Mouse (Mus musculus): Measurements from ENCODE around the gene Osbpl9. TPM values are rescaled to one million over a fixed set of nuclear protein-coding genes. Genes with fewer than 3 reads are reported as not detected.
A peak's percentile ranks its signal among the peaks of the same experiment; 100 is the strongest.

The Osbpl9 gene
- polyA plus RNA-seq, 1 experiment from 2014 or later = 44.4 TPM

DNA sequence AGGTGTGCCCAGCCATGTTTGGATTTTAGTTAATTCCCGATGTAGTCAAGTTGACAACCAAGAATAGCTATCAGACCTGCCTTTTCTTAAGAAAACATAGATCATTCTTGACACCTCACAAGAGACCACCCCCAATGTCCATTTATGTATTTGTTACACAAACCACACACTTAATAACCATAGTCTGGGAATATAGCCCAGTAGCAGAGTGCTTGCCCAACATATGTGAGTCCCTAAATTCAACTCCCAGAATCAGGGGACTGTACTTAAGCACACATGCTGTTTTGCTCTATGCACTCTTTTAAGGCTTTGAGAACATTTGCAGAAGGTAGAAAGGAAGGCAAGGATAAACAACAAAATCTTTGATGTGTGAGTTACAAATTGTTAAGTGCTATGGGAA lies 1.9 kb upstream of the Osbpl9 start:
- no peak overlapping the region for H3K9ac ChIP-seq
- no peaks in the 10 kb centered on the region for H3K27me3 ChIP-seq (replicated peaks)
- no peak for ATAC-seq (ENCODE audit: extremely low read depth, insufficient number of reproducible peaks, low FRiP score, low TSS enrichment)
- H3K27ac ChIP-seq (replicated peaks) = no peak overlapping the region
- H3K36me3 ChIP-seq = peaks cover 5% of the 10 kb centered on the region; the same call in 1 of the 2 replicates
- whole genome bisulfite sequencing = 69% methylated on average over 1 of the region's 1 CpGs
- H3K4me2 ChIP-seq = no peak overlapping the region
- no peak overlapping the region for H3K4me3 ChIP-seq
- H3K9me3 ChIP-seq = no peaks in the 10 kb centered on the region
- H3K4me1 ChIP-seq = peaks cover 10% of the 10 kb centered on the region

DNA sequence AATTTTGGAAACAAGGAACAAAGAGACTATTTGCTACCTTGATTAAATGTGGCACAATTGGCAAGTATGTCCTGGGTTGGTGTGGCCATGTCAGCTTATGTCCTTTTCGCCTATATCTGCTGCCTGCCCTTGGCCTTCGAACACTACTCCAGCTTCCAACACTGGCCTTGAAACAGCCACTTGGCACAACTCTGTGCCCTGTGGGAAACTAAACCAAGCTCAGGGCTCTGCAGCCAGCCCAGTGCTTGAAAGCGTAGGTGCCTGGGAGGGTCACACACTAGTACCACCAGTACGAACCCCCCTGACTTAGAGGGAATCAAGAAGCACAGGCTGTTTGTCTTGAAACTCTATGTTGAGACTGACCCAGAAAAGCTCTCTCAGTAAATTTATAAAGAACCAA lies 3.0 kb downstream of the Osbpl9 start:
- Histone ChIP-seq H3K9me3 (no peaks in the 10 kb centered on the region), H3K36me3 (peaks cover 9% of the 10 kb centered on the region; the same call in 1 of the 2 replicates), H3K4me2 (no peak overlapping the region), H3K4me1 (peaks cover 28% of the 10 kb centered on the region), H3K27ac (replicated peaks) (no peak overlapping the region), H3K9ac (no peak overlapping the region), H3K27me3 (replicated peaks) (no peaks in the 10 kb centered on the region), H3K4me3 (no peak overlapping the region)
- ATAC-seq (ENCODE audit: extremely low read depth, insufficient number of reproducible peaks, low FRiP score, low TSS enrichment) = no peak
- 90% methylated on average over 4 of the region's 4 CpGs for WGBS

DNA sequence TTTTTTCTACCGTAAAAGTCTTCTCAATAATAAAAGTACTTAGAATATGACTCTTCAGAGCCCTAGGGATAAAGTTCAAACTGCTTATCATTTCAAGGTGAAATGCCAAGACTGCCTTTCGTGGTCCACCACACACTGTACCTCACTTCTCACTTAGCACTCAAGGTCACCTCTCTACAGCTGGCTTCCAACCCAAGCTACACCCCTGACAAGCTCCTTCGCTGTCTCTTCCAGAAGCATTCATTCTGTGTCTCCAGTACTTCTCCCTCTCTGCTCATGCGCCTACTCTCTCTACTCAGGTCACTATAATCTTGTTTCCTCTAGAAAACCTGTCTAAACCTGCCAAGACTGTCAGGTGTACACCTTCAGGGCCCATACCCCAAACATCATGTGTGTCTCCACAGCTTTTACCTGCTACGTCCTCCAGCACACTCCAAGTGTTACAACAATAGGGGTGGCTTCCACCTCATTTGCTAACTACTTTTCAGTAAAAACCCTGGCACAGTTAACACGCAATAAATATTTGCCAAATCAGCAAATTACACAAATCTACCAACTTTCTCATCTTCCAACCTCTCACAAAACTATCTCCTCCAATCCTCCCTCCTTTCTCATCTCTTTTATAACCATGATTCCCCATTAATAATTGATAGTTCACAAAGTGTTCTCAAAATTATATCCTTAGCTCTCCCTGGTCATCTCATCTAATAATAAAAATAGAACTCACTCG lies 6.0 kb downstream of the Osbpl9 start:
- no peak overlapping the region for H3K4me2 ChIP-seq
- H3K9me3 ChIP-seq = no peaks in the 10 kb centered on the region
- H3K27me3 ChIP-seq (replicated peaks) = no peaks in the 10 kb centered on the region
- 63% methylated on average over 7 of the region's 7 CpGs for WGBS
- no peak overlapping the region for H3K9ac ChIP-seq
- no peak for ATAC-seq (ENCODE audit: extremely low read depth, insufficient number of reproducible peaks, low FRiP score, low TSS enrichment)
- H3K36me3 ChIP-seq = peaks cover 9% of the 10 kb centered on the region; the same call in 1 of the 2 replicates
- peaks cover 40% of the 10 kb centered on the region for H3K4me1 ChIP-seq
- H3K27ac ChIP-seq (replicated peaks) = peak overlapping the region; percentile 34; the same call in 1 of the 2 replicates
- H3K4me3 ChIP-seq = no peak overlapping the region

DNA sequence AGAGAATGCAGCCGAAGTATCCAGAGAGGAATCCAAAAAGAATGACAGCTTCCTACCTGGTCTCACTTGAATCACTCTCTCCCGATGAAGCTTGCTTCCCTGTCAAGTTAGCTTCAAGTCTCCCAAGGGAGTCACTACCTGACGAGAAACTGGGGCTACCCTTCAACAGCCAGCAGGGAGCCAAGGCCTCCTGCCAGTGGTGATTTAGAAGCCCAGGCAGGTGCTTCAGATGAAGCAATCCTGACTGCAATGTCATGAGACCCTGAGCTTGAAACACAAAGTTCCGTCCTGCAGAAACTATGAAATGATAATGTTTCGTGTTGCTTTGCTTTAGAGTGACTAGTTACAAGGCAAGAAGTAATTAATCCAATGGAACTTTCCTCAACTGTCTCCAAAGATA lies 8.2 kb downstream of the Osbpl9 start:
- Histone ChIP-seq H3K9ac (no peak overlapping the region), H3K27me3 (replicated peaks) (no peaks in the 10 kb centered on the region), H3K27ac (replicated peaks) (no peak overlapping the region), H3K36me3 (peaks cover 4% of the 10 kb centered on the region; the same call in 1 of the 2 replicates), H3K9me3 (no peaks in the 10 kb centered on the region), H3K4me2 (no peak overlapping the region), H3K4me1 (peaks cover 35% of the 10 kb centered on the region), H3K4me3 (no peak overlapping the region)
- no peak for ATAC-seq (ENCODE audit: extremely low read depth, insufficient number of reproducible peaks, low FRiP score, low TSS enrichment)
- 76% methylated on average over 5 of the region's 5 CpGs for WGBS

DNA sequence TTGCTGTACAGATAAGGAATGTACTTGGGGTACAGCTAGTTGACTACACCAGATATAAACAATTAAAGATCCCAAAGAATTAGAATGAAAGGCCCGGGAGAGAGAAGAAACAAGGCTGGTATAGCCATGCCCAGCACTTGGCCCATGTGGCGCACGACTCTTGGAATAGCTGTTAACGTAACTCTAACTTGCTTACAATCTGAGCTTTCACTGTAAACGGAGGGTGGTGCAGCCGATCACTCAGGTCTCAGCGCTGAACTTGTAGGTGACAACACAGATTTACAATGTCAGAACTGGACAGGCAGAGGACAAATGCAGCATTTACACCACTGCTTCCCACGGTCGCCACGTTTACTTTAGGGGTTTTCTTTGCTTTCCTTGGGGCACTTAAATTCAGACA lies 10.5 kb downstream of the Osbpl9 start:
- no peaks in the 10 kb centered on the region for H3K9me3 ChIP-seq
- no peaks in the 10 kb centered on the region for H3K27me3 ChIP-seq (replicated peaks)
- H3K27ac ChIP-seq (replicated peaks) = peak overlapping the region; percentile 50
- 0 out of 2 replicates have a peak overlapping the region, but pooled peaks have one; percentile 10 for H3K4me3 ChIP-seq
- H3K9ac ChIP-seq = no peak overlapping the region
- 44% methylated on average over 10 of the region's 10 CpGs for WGBS
- ATAC-seq (ENCODE audit: extremely low read depth, insufficient number of reproducible peaks, low FRiP score, low TSS enrichment) = no peak
- peak overlapping the region; percentile 52 for H3K4me2 ChIP-seq
- peaks cover 29% of the 10 kb centered on the region for H3K4me1 ChIP-seq
- no peaks in the 10 kb centered on the region; the same call in 1 of the 2 replicates for H3K36me3 ChIP-seq

DNA sequence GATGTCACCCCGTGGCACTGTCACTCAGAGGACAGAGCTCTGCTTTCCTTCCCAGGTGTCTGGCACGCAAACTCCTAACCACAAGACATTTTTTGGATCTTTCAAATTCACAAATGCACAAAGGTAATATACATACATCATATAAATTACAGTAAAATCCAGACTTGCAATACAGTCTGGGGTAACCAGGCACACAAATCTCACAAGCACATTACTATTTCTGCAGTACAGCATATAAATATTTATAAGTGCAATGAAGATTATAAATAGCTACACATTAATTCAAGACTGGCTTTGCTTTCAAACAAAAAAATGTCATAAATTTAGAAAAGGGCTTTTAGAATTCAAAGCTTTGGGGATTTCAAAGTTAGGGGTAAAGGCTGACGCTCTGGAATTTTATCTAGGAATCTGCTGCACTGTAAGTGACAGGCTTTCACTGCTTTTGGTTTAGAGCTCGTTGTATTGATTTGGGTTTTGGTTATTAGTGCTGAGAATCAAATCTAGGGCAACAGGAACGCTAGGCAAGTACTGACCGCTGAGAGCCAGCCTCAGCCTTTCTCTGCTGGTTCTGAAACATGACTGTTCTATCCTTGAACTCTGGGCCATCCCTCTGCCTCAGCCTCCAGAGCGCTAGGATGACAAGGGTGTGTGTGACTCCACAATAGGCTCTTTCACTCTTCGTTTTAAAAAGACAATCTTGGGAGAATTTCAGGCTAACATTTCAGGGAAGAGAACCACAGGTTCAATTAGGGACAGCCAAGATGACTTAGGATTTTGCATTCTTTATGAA lies 16.3 kb downstream of the Osbpl9 start:
- Histone ChIP-seq H3K36me3 (no peaks in the 10 kb centered on the region; the same call in 1 of the 2 replicates), H3K9me3 (no peaks in the 10 kb centered on the region), H3K4me2 (no peak overlapping the region), H3K4me1 (no peaks in the 10 kb centered on the region; the same call in 1 of the 2 replicates), H3K4me3 (no peak overlapping the region), H3K9ac (0 out of 2 replicates have a peak overlapping the region, but pooled peaks have one; percentile 10), H3K27ac (replicated peaks) (no peak overlapping the region), H3K27me3 (replicated peaks) (no peaks in the 10 kb centered on the region)
- 67% methylated on average over 8 of the region's 8 CpGs for WGBS
- no peak for ATAC-seq (ENCODE audit: extremely low read depth, insufficient number of reproducible peaks, low FRiP score, low TSS enrichment)

DNA sequence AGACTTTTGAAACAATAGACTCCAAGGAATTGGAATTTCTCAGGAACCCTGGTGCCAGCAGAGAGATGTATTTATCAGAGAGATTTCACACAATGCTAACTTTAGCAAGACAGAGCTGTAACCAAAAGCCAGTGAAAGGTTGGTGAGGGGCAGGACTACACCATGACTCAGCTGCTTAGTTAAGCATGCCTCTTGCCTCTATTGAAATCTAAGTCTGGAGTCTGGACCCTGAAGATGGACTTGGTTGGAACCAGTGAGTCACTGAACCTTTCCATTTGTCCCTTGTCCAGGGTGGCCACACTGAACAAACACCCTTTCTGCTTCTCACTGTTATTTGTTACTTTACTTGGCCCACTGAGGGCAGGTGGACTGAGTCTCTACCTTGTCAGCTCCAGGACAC lies 26.4 kb downstream of the Osbpl9 start:
- no peaks in the 10 kb centered on the region for H3K27me3 ChIP-seq (replicated peaks)
- H3K9me3 ChIP-seq = no peaks in the 10 kb centered on the region
- peaks cover 22% of the 10 kb centered on the region for H3K4me1 ChIP-seq
- no peak overlapping the region for H3K27ac ChIP-seq (replicated peaks)
- no peak for ATAC-seq (ENCODE audit: extremely low read depth, insufficient number of reproducible peaks, low FRiP score, low TSS enrichment)
- H3K36me3 ChIP-seq = no peaks in the 10 kb centered on the region
- no peak overlapping the region for H3K4me2 ChIP-seq
- no peak overlapping the region for H3K4me3 ChIP-seq
- no peak overlapping the region for H3K9ac ChIP-seq

DNA sequence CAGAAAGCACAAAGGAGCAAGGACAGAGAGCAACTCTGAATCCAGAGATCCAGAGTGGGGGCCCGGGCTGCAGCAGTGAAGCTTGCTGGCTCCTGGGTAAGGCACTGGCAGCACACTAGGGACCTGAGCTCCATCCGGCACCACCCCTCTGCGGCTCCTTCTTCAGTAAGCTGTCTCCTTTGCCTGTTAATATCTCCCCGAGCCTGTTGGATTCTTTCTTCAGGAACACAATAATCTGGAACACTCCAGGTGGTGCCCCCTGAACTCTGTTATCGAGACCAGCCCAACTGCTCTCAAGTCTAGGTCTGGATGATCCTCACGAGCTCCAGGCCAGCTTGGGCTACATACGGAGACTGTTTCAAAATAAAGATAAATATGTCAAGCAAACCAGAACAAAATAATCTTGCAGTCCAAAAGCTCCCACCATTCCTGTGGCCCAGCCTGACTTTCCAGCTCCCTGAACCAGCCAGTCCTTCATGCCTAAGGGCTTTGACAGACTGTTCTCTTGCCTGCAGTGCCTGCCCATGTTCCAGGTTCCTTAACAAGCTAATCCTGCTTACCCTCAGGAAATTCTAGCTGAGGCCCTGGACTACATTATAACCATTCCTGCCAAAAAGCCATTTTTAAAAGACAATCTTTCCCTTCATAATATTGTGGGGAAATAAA lies 28.2 kb downstream of the Osbpl9 start:
- 44% methylated on average over 7 of the region's 7 CpGs for WGBS
- Histone ChIP-seq H3K36me3 (no peaks in the 10 kb centered on the region), H3K4me1 (peaks cover 22% of the 10 kb centered on the region), H3K27me3 (replicated peaks) (no peaks in the 10 kb centered on the region), H3K9ac (no peak overlapping the region; the same call in 1 of the 2 replicates), H3K27ac (replicated peaks) (peak overlapping the region; percentile 53; the same call in 1 of the 2 replicates), H3K4me3 (no peak overlapping the region), H3K9me3 (no peaks in the 10 kb centered on the region), H3K4me2 (no peak overlapping the region)
- ATAC-seq (ENCODE audit: extremely low read depth, insufficient number of reproducible peaks, low FRiP score, low TSS enrichment) = no peak

DNA sequence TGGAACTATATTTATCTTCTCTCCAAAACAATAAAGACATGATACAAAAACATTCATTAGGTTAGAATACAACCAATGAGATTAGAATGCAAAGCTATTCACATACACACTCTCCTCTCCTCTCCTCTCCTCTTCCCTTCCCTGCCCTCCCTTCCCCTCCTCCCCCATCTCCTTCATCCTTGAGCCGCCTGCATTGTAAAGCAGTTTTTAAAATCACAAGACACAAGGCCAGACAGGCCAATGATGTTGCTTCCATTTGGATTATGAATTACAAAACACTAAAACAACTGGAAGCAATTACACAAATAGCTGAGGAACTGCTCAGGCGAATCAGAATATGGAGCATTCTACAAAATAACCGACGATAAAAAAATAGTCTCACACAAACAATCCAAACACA lies 28.7 kb downstream of the Osbpl9 start:
- peaks cover 22% of the 10 kb centered on the region for H3K4me1 ChIP-seq
- H3K36me3 ChIP-seq = no peaks in the 10 kb centered on the region
- ATAC-seq (ENCODE audit: extremely low read depth, insufficient number of reproducible peaks, low FRiP score, low TSS enrichment) = no peak
- WGBS = 80% methylated on average over 4 of the region's 4 CpGs
- H3K27ac ChIP-seq (replicated peaks) = peak overlapping the region; percentile 53; the same call in 1 of the 2 replicates
- no peak overlapping the region for H3K4me3 ChIP-seq
- no peaks in the 10 kb centered on the region for H3K9me3 ChIP-seq
- no peaks in the 10 kb centered on the region for H3K27me3 ChIP-seq (replicated peaks)
- H3K4me2 ChIP-seq = no peak overlapping the region
- no peak overlapping the region for H3K9ac ChIP-seq

DNA sequence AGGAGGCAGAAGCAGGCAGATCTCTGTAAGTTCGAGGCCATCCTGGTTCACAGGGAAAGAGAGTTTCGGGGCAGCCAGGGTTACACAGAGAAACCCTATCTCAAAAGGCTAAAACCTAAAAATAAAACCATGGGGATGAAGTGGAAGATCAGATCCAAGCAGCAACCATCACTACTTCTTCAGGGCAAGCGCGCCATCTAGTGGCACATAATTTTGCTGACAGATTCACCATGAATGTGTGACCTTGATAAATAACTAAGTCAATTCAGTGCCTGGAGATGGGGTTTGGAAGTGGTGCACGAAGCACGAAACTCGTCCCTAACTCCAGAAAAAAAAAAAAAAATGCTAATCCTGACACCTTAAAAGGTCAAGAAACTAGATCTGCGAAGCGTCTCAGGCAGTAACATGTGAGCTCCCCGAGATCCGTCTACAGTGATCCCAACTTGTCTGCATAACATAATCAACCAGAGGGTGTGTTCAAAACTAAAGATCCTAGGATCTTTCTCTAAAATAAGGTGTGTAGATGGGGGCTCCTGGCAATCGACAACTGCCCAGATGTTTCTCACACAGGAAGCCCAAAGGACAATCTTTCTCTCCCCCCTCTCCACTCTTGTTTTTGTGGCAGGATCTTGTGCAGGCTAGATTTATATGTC lies 36.4 kb downstream of the Osbpl9 start:
- Histone ChIP-seq H3K27ac (replicated peaks) (no peak overlapping the region), H3K4me2 (no peak overlapping the region), H3K36me3 (peaks cover 10% of the 10 kb centered on the region; the same call in 1 of the 2 replicates), H3K4me1 (peaks cover 12% of the 10 kb centered on the region), H3K9me3 (no peaks in the 10 kb centered on the region), H3K27me3 (replicated peaks) (no peaks in the 10 kb centered on the region), H3K4me3 (no peak overlapping the region), H3K9ac (no peak overlapping the region)
- ATAC-seq (ENCODE audit: extremely low read depth, insufficient number of reproducible peaks, low FRiP score, low TSS enrichment) = no peak
- WGBS = 29% methylated on average over 12 of the region's 12 CpGs
